ENCODE assay signal across 16 mouse cellular contexts in the genomic region with DNA sequence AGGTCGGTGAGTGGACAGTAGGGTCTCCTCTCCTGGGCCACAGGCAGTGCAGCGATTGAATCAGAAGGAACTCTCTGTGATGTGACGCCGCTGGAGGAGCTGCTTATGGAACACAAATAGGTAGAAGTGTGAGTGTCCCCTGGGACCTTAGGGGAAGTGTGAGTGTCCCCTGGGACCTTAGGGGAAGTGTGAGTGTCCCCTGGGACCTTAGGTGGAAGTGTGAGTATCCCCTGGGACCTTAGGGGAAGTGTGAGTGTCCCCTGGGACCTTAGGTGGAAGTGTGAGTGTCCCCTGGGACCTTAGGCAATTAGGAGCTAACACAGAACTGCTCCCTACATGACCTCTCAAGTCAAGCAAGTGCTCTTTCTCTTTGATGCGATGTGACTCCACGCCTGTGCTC. TPM values are rescaled to one million over a fixed set of nuclear protein-coding genes. Genes with fewer than 3 reads are reported as not detected.
DNase-seq lines count a peak whose midpoint lies in the region; ATAC-seq lines count a peak whose summit lies in the region.
"Had no signal": no experiment of that assay in that cellular context is flagged by ENCODE, and none has a peak within 500 bp of the region (broad histone marks: within the 10 kb centered on the region; RNA-seq: fewer than 3 reads in every experiment).

No protein-coding gene starts in this region.

- ATAC-seq in neutrophil, adult 5-6 weeks (ENCODE audit: extremely low read depth, insufficient number of reproducible peaks, low FRiP score, poor library complexity, severe bottlenecking) = peak; percentile 82
- ATAC-seq in megakaryocyte progenitor cell, adult 5-6 weeks (replicated peaks; ENCODE audit: poor library complexity) = no peak
- ATAC-seq: forebrain, embryonic 14.5 days; inflammation-experienced regulatory T-cells, adult 6 months; midbrain, embryonic 16.5 days had no signal

- peak; percentile 38 for DNase-seq in lung, postnatal 36 days
- no peak for DNase-seq in lung, postnatal 14 days
- DNase-seq in spleen, postnatal 14 days (ENCODE audit: low spot score in 2 of 2) = peak; percentile 9 to 54
- DNase-seq in gastrocnemius, postnatal 10 days = no peak
- DNase-seq in right cerebral cortex, adult 18-20 months = no peak
- DNase-seq: cerebellum, adult 11 months; cerebellum, adult 9-11 months; kidney, adult 18-20 months; liver; right cerebral cortex, postnatal 14 days; thymus, postnatal 14 days had no signal

RNA-seq across cellular contexts. Expression of a gene that starts 18.0 kb away (rescaled TPM):
- 4.4 and 6.1 TPM in 2 replicates for total RNA-seq in neutrophil, adult 5-6 weeks (2017)
- 10 to 100 TPM in 1 of 2 experiments, 1 to 10 TPM in 1; 8.4 to 10.4 TPM for total RNA-seq in gastrocnemius, postnatal 10 days (2021)
- total RNA-seq in megakaryocyte progenitor cell, adult 5-6 weeks (2015) = 3.5 and 4.5 TPM in 2 replicates
- 6.5 and 6.6 TPM in 2 replicates for total RNA-seq in megakaryocyte progenitor cell, adult 5-6 weeks (2017)

Comparison
In these comparisons a context has a peak if more than half of its experiments do, and no peak if none do; other contexts are left out.
1. DNase-seq: peak in lung, postnatal 36 days (single experiment) and spleen, postnatal 14 days (2 of 2); none in lung, postnatal 14 days (single experiment), gastrocnemius, postnatal 10 days (single experiment) and right cerebral cortex, adult 18-20 months (single experiment).